Mouse (Mus musculus) urinary bladder, postnatal 10 days (tissue): Measurements from ENCODE around the gene Olfr685.

ENCODE experiments used
- DNase-seq: peaks from one replicate; pipeline ENCODE4 v3.0.0; 2022; ENCODE audit warnings: low spot score

Olfr685 gene

DNA sequence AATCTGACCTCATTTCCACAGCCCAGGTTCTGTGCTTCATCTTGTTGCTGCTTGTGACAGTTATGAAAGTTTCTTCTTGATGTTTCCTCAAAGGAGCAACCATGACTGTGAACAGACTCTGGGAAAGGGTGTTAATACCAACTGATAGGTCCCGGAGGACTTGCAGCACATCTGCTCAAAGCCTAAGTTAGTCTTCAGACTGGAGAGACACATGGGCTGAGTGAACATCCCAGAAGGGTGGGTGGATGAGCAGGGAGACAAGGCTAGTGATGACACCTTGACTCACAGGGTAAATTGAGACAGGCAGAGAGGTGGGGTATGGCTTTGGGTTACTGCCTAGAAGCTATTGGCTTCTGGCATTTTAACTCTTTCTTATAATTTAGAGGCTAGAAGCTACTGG, at the start of gene Olfr685:
Gene Olfr685 (minus strand): TSS at position 101 of the 400 bp plus-strand sequence.
- no peak for DNase-seq

DNA sequence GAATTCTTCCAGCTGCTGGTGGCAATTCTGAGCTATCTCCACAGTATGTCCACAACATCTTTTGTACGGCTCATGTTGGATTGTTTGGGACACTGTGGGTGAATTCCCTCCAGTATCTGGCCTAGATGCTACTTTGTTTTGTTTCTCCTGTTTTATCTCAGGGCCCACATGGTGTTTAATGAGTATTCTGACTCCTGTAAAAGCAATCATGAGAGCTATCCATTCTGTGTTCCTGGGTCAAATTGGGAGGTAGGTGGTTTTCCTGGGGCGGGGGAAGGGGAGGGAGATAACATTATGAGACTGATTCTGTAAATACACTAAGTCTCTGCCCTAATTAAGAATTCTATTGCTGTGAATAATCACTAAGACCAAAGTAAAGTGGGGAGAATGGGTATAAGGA, 43.6 kb upstream of the Olfr685 start:
- DNase-seq = no peak

- no peak for DNase-seq
Measured at GRCm38 (mm10) chr7:105228138-105228537, 42.3 kb upstream of the Olfr685 start.

GRCm38 (mm10) chr7:105226703-105227102, 40.9 kb upstream of the Olfr685 start:
- no peak for DNase-seq

GRCm38 (mm10) chr7:105226072-105226471, 40.3 kb upstream of the Olfr685 start:
- DNase-seq = no peak

GRCm38 (mm10) chr7:105218281-105218680, 32.5 kb upstream of the Olfr685 start:
- DNase-seq = no peak

DNA sequence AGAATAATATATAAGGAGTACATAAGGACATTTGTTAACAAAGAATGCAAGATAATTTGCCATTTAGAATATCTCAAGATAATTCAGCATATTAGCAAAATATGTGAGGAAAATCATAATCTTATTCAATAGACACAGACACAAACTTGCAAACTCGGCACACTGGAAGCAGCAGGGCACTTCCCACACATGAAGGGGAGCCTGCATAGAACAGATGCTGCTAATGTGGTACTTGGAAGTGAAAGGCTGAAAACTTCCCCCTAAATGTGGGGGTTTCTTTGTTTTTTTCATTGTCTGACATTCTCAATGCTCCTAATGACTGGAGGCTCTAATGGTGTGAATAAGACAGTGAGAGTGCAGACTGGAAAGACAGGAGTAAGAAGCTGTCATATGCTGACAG, 28.9 kb upstream of the Olfr685 start:
- DNase-seq = no peak

- DNase-seq = no peak
Measured at GRCm38 (mm10) chr7:105207385-105207784, 21.6 kb upstream of the Olfr685 start, which contains the start of gene Olfr686. TSS of gene Olfr686 (minus strand) at chr7:105207485.

GRCm38 (mm10) chr7:105170773-105171172, 15.0 kb downstream of the Olfr685 start:
- DNase-seq = no peak

DNA sequence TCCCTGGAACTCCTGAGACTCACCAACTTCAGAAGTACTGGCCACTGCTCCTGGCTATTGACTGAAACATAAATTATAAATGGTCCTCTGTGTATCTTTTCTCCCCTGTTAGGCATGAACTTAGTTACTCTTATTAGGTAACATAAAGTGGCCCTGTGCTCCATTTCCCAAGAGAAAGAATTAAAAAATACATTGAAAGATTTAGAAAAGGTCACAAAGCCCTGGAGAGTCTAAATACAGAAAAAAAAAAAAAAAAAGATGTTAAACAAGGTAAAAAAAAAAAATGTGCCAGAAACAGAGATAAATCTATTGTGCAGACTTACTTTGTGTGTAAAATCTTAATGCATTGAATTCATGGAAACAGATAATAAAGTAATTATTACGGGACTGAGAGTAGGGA, 22.3 kb downstream of the Olfr685 start, which contains the start of gene Olfr684:
Gene Olfr684 (minus strand): TSS at position 101 of the 400 bp plus-strand sequence.
- DNase-seq = no peak

- DNase-seq = no peak
Measured at GRCm38 (mm10) chr7:105146912-105147311, 38.9 kb downstream of the Olfr685 start, which contains the start of gene Olfr683. TSS of gene Olfr683 (minus strand) at chr7:105147012.

DNA sequence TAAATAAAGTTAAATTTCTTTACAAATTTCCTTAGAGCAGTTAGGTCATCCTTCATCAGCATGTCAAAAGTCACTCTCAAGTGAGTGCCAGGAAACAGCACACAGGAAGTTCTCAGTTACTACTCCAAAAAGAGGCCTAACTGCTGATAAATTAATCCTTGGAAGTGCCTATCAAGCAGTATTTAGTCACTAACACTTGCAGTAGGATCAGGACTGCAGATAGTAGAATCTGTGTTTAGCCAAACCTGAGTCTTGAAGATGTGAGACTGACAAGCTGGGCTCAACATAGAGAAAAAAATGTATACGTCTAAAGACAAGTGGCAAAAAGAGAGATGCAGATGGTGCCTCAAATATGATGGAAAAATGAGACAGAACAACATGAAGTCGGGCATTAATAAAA, 44.5 kb downstream of the Olfr685 start:
- DNase-seq = no peak
